Mouse (Mus musculus) liver, adult 2 months (tissue): Measurements from ENCODE around the gene Scyl2.

Experiments
- CTCF ChIP-seq: fragments of 200-500 bp; IDR thresholded peaks from 2 replicates; pipeline ENCODE4 v1.5.1; 2011; ENCODE audit warnings: low read depth, low read length, control low read depth
- POLR2A ChIP-seq: fragments of 200-500 bp; IDR thresholded peaks from 2 replicates; pipeline ENCODE4 v1.6.1; 2011; ENCODE audit warnings: low read length, control low read depth; ENCODE audit not compliant: insufficient read depth; ENCODE audit errors: extremely low read depth

GRCm38 (mm10) chr10:89686139-89686808 lies at the start of gene Scyl2:
- TF ChIP-seq CTCF (no peak), POLR2A (peak; percentile 58; the same call in 1 of the 2 replicates)
